Mouse (Mus musculus) embryonic facial prominence, embryonic 13.5 days (tissue): Measurements from ENCODE around the gene Apoa4. TPM values are rescaled to one million over a fixed set of nuclear protein-coding genes. Genes with fewer than 3 reads are reported as not detected.
A peak's percentile ranks its signal among the peaks of the same experiment; 100 is the strongest.

Source experiments
- ATAC-seq: fragments of 200-750 bp; cut with Nextera tagmentation; 2 replicates; pipeline ENCODE4 v1.8.0; 2017; ENCODE audit warnings: low read depth; ENCODE audit not compliant: insufficient number of reproducible peaks, insufficient read depth, low FRiP score, low TSS enrichment
- H3K27ac ChIP-seq: fragments of 300-500 bp; sonication (generic); 2 replicates; pipeline ENCODE4 v1.5.1; 2015; ENCODE audit warnings: moderate library complexity, mild to moderate bottlenecking, inconsistent platforms
- H3K27me3 ChIP-seq: fragments of 300-500 bp; sonication (generic); 2 replicates; pipeline ENCODE4 v1.6.1; 2015; ENCODE audit warnings: mild to moderate bottlenecking, inconsistent platforms
- H3K36me3 ChIP-seq: fragments of 300-500 bp; sonication (generic); 2 replicates; pipeline ENCODE4 v1.6.1; 2015; ENCODE audit warnings: mild to moderate bottlenecking, inconsistent platforms
- H3K4me1 ChIP-seq: fragments of 300-500 bp; sonication (generic); 2 replicates; pipeline ENCODE4 v1.6.1; 2015; ENCODE audit warnings: inconsistent platforms
- H3K4me2 ChIP-seq: fragments of 300-500 bp; sonication (generic); 2 replicates; pipeline ENCODE4 v1.6.1; 2015; ENCODE audit warnings: moderate library complexity, mild to moderate bottlenecking, inconsistent platforms
- H3K4me3 ChIP-seq: fragments of 300-500 bp; sonication (generic); 2 replicates; pipeline ENCODE4 v1.5.1; 2015; ENCODE audit warnings: mild to moderate bottlenecking, inconsistent platforms
- H3K9ac ChIP-seq: fragments of 300-500 bp; sonication (generic); 2 replicates; pipeline ENCODE4 v1.6.1; 2015; ENCODE audit warnings: mild to moderate bottlenecking, inconsistent platforms
- H3K9me3 ChIP-seq: fragments of 300-500 bp; sonication (generic); 2 replicates; pipeline ENCODE4 v1.6.1; 2016; ENCODE audit warnings: inconsistent platforms
- WGBS: fragments of 180-500 bp; shearing (Covaris S2); methylation state at CpG from one replicate; pipeline ENCODE4 v1.1.7; 2015; ENCODE audit warnings: mixed read lengths; 5-methylcytosine and 5-hydroxymethylcytosine counted together
- polyA plus RNA-seq: library from polyadenylated mRNA; unstranded; fragments of >200 nt; fragmentation: Nextera tagmentation; extraction: Ambion mirVana; gene quantifications from 2 replicates; pipeline ENCODE4 v1.2.1, GENCODE M21; 2015

Apoa4 gene
- polyA plus RNA-seq, 1 experiment from 2014 or later: not detected

GRCm38 (mm10) chr9:46257546-46257945, 17.1 kb downstream of the Apoa4 start:
- no peak overlapping the region for H3K27ac ChIP-seq

GRCm38 (mm10) chr9:46259111-46259510, 18.6 kb downstream of the Apoa4 start:
- H3K27me3 ChIP-seq: no peaks in the 10 kb centered on the region
- no peak overlapping the region for H3K27ac ChIP-seq
- no peak for ATAC-seq
- H3K4me2 ChIP-seq: no peak overlapping the region
- H3K4me3 ChIP-seq: no peak overlapping the region
- no peaks in the 10 kb centered on the region for H3K4me1 ChIP-seq
- 88% methylated on average over 6 of the region's 6 CpGs for WGBS
- H3K9ac ChIP-seq: no peak overlapping the region
- H3K9me3 ChIP-seq: no peaks in the 10 kb centered on the region
- no peaks in the 10 kb centered on the region for H3K36me3 ChIP-seq

More at GRCm38 (mm10) chr9:46257546-46257945, 17.1 kb downstream of the Apoa4 start:
- H3K4me1 ChIP-seq: no peaks in the 10 kb centered on the region
- no peak overlapping the region for H3K4me2 ChIP-seq
- no peaks in the 10 kb centered on the region for H3K9me3 ChIP-seq
- ATAC-seq: no peak
- no peak overlapping the region for H3K4me3 ChIP-seq
- 80% methylated on average over 3 of the region's 3 CpGs for WGBS
- H3K36me3 ChIP-seq: no peaks in the 10 kb centered on the region
- no peaks in the 10 kb centered on the region for H3K27me3 ChIP-seq
- no peak overlapping the region for H3K9ac ChIP-seq

- WGBS: 86% methylated on average over 7 of the region's 7 CpGs
- no peak overlapping the region for H3K27ac ChIP-seq
- no peak overlapping the region for H3K9ac ChIP-seq
- no peaks in the 10 kb centered on the region for H3K9me3 ChIP-seq
- H3K27me3 ChIP-seq: no peaks in the 10 kb centered on the region
- no peak overlapping the region for H3K4me3 ChIP-seq
- no peaks in the 10 kb centered on the region for H3K36me3 ChIP-seq
- H3K4me2 ChIP-seq: no peak overlapping the region
- H3K4me1 ChIP-seq: no peaks in the 10 kb centered on the region
- no peak for ATAC-seq
These were observed 20.6 kb downstream of the Apoa4 start for GRCm38 (mm10) chr9:46261131-46261530.

- peaks cover 30% of the 10 kb centered on the region for H3K27me3 ChIP-seq
- 53% methylated on average over 7 of the region's 7 CpGs for WGBS
- no peak within 1 kb of the TSS for H3K27ac ChIP-seq
- no peak within 1 kb of the TSS for H3K9ac ChIP-seq
- peaks cover 8% of the 10 kb centered on the region for H3K4me1 ChIP-seq
- no peaks in the 10 kb centered on the region for H3K36me3 ChIP-seq
- H3K4me2 ChIP-seq: no peak within 1 kb of the TSS
- no peak for ATAC-seq
- no peaks in the 10 kb centered on the region for H3K9me3 ChIP-seq
- no peak within 1 kb of the TSS for H3K4me3 ChIP-seq
These were observed 27.9 kb downstream of the Apoa4 start, which contains the start of gene Apoa5 for GRCm38 (mm10) chr9:46268343-46268873. TSS of gene Apoa5 (plus strand) at chr9:46268633.

GRCm38 (mm10) chr9:46269125-46269524, 28.6 kb downstream of the Apoa4 start:
- Histone ChIP-seq H3K4me3 (no peak overlapping the region), H3K9ac (no peak overlapping the region), H3K27me3 (peaks cover 30% of the 10 kb centered on the region), H3K9me3 (no peaks in the 10 kb centered on the region), H3K4me2 (no peak overlapping the region), H3K27ac (no peak overlapping the region), H3K4me1 (peaks cover 14% of the 10 kb centered on the region), H3K36me3 (no peaks in the 10 kb centered on the region)
- WGBS: 89% methylated on average over 5 of the region's 5 CpGs
- no peak for ATAC-seq

DNA sequence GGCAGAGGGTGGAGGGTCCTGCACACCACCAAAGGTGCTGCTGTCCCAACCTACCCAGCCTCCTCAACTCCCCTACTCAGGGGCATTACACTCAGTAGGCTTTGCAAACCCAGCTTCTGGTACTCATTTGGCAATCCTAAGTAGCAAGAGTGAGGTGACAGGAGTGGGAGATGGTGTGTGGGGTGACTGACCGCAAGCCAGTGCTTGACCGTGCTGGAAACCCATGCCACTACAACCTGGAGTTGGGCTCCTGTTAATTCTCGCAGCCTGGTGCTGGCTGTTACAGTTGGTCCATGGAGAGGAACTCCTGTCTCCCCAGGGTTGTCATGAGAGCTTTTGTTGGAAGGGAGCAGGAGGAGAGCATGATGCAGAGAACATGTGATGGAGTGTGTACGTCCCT, 30.3 kb downstream of the Apoa4 start:
- Histone ChIP-seq H3K9ac (no peak overlapping the region), H3K27me3 (peaks cover 30% of the 10 kb centered on the region), H3K36me3 (peaks cover 14% of the 10 kb centered on the region), H3K4me3 (no peak overlapping the region), H3K27ac (no peak overlapping the region), H3K4me2 (no peak overlapping the region), H3K4me1 (peaks cover 14% of the 10 kb centered on the region), H3K9me3 (no peaks in the 10 kb centered on the region)
- ATAC-seq: no peak
- WGBS: 94% methylated on average over 4 of the region's 4 CpGs

DNA sequence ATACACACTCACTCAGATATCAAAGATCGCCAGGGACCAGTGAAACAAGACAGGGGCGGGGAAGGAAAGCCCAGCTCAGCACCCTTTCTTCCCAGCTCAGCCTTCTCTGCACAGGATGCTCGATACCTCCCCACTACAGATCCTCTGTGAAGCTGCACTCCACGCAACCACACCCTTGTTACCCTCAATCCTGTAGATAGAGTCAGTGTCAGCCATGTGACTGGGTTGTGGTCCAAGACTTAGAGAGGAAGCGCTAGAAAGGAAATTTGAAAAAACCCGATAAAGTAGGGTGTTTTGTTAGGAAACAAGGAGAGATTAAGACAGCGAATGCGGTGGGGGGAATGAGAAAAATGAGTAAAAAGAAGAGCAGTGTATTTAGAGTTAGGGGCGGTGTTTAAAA, 31.6 kb downstream of the Apoa4 start:
- 0 out of 2 replicates have a peak overlapping the region, but pooled peaks have one; percentile 88 for H3K4me3 ChIP-seq
- H3K9me3 ChIP-seq: no peaks in the 10 kb centered on the region
- H3K4me1 ChIP-seq: peaks cover 14% of the 10 kb centered on the region
- no peak for ATAC-seq
- H3K27me3 ChIP-seq: peaks cover 30% of the 10 kb centered on the region
- H3K36me3 ChIP-seq: peaks cover 27% of the 10 kb centered on the region
- 85% methylated on average over 9 of the region's 9 CpGs for WGBS
- H3K4me2 ChIP-seq: no peak overlapping the region
- no peak overlapping the region for H3K27ac ChIP-seq
- no peak overlapping the region for H3K9ac ChIP-seq

- H3K4me2 ChIP-seq: peak within 1 kb of the TSS; percentile 91
- H3K4me1 ChIP-seq: peaks cover 14% of the 10 kb centered on the region
- peak within 1 kb of the TSS; percentile 83 for H3K9ac ChIP-seq
- H3K4me3 ChIP-seq: peak within 1 kb of the TSS; percentile 88
- no peaks in the 10 kb centered on the region for H3K9me3 ChIP-seq
- 5% methylated on average over 45 of the region's 45 CpGs for WGBS
- peak; percentile 81 for ATAC-seq
- peaks cover 35% of the 10 kb centered on the region for H3K36me3 ChIP-seq
- peak within 1 kb of the TSS; percentile 69 for H3K27ac ChIP-seq
- peaks cover 30% of the 10 kb centered on the region for H3K27me3 ChIP-seq
These were observed 32.4 kb downstream of the Apoa4 start, which contains the start of gene Zpr1 for GRCm38 (mm10) chr9:46272677-46273454. TSS of gene Zpr1 (plus strand) at chr9:46273064.

DNA sequence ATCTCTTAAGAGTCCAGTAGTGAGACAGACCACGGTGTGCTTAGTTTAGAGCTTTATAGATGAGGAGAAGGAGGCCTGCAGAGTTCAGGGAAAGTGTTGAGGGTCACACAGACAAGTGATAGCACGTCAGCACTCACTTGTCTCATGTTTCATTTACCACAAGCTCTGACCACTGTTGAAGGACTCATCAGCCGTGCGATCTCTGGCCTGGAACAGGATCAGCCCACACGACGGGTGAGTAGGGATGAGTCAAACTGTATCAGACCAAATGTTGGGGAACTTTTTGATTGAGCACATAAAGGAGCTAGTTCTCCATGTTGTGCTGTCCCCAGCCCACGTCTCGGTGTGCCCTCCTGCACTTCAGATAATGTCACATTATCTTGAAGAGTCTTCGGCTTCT, 34.0 kb downstream of the Apoa4 start:
- Histone ChIP-seq H3K4me1 (peaks cover 14% of the 10 kb centered on the region), H3K27me3 (peaks cover 21% of the 10 kb centered on the region), H3K4me2 (no peak overlapping the region), H3K9ac (no peak overlapping the region), H3K4me3 (no peak overlapping the region), H3K36me3 (peaks cover 46% of the 10 kb centered on the region), H3K27ac (no peak overlapping the region), H3K9me3 (no peaks in the 10 kb centered on the region)
- 86% methylated on average over 9 of the region's 9 CpGs for WGBS
- no peak for ATAC-seq

- H3K4me1 ChIP-seq: peaks cover 8% of the 10 kb centered on the region
- WGBS: under 1% methylated on average over 55 of the region's 55 CpGs
These were observed 42.3 kb downstream of the Apoa4 start, which contains the start of gene Bud13 for GRCm38 (mm10) chr9:46282631-46283436. TSS of gene Bud13 (plus strand) at chr9:46283008.

More at GRCm38 (mm10) chr9:46282631-46283436, 42.3 kb downstream of the Apoa4 start, which contains the start of gene Bud13:
- Histone ChIP-seq H3K9me3 (no peaks in the 10 kb centered on the region), H3K4me2 (peak within 1 kb of the TSS; percentile 63), H3K27ac (peak within 1 kb of the TSS; percentile 91), H3K36me3 (peaks cover 57% of the 10 kb centered on the region), H3K27me3 (no peaks in the 10 kb centered on the region), H3K4me3 (peak within 1 kb of the TSS; percentile 97), H3K9ac (peak within 1 kb of the TSS; percentile 96)
- peak; percentile 85 for ATAC-seq
